Mouse (Mus musculus) forebrain, embryonic 15.5 days (tissue): ENCODE measurements around the gene Fez2. TPM values are rescaled to one million over a fixed set of nuclear protein-coding genes. Genes with fewer than 3 reads are reported as not detected.

Experiments
- ATAC-seq: fragments of 200-750 bp; cut with Nextera tagmentation; replicated peaks from 2 replicates; pipeline ENCODE4 v1.8.0; 2017; ENCODE audit warnings: mild to moderate bottlenecking, moderate TSS enrichment, moderate library complexity
- H3K27ac ChIP-seq: fragments of 300-500 bp; sonication (generic); replicated peaks from 2 replicates; pipeline ENCODE4 v1.5.1; 2015; ENCODE audit warnings: mild to moderate bottlenecking, inconsistent platforms
- H3K27me3 ChIP-seq: fragments of 300-500 bp; sonication (generic); 2 replicates; pipeline ENCODE4 v1.6.1; 2015; ENCODE audit warnings: inconsistent platforms
- H3K36me3 ChIP-seq: fragments of 300-500 bp; sonication (generic); 2 replicates; pipeline ENCODE4 v1.6.1; 2015; ENCODE audit warnings: mild to moderate bottlenecking, inconsistent platforms
- H3K4me1 ChIP-seq: fragments of 300-500 bp; sonication (generic); 2 replicates; pipeline ENCODE4 v1.6.1; 2015; ENCODE audit warnings: inconsistent platforms
- H3K4me2 ChIP-seq: fragments of 300-500 bp; sonication (generic); replicated peaks from 2 replicates; pipeline ENCODE4 v1.6.1; 2015; ENCODE audit warnings: mild to moderate bottlenecking, inconsistent platforms
- H3K4me3 ChIP-seq: fragments of 300-500 bp; sonication (generic); 2 replicates; pipeline ENCODE4 v1.5.1; 2015; ENCODE audit warnings: mild to moderate bottlenecking, inconsistent platforms
- H3K9ac ChIP-seq: fragments of 300-500 bp; sonication (generic); replicated peaks from 2 replicates; pipeline ENCODE4 v1.6.1; 2015; ENCODE audit warnings: mild to moderate bottlenecking, inconsistent platforms
- H3K9me3 ChIP-seq: fragments of 300-500 bp; sonication (generic); 2 replicates; pipeline ENCODE4 v1.6.1; 2016; ENCODE audit warnings: inconsistent platforms
- WGBS: fragments of 180-500 bp; shearing (Covaris S2); methylation state at CpG from one replicate; pipeline ENCODE4 v1.1.7; 2015; ENCODE audit warnings: mixed read lengths; 5-methylcytosine and 5-hydroxymethylcytosine counted together
- polyA plus RNA-seq: library from polyadenylated mRNA; unstranded; fragments of >200 nt; fragmentation: Nextera tagmentation; extraction: Ambion mirVana; gene quantifications from 2 replicates; pipeline ENCODE4 v1.2.1, GENCODE M21; 2015

Fez2 gene
- polyA plus RNA-seq, 1 experiment from 2014 or later = 37.3 TPM

GRCm38 (mm10) chr17:78357753-78358152 is 60.2 kb downstream of the Fez2 start:
- Histone ChIP-seq H3K27ac (peak overlapping the region; percentile 80; the same call in 1 of the 2 replicates), H3K9me3 (no peaks in the 10 kb centered on the region), H3K27me3 (no peaks in the 10 kb centered on the region), H3K4me3 (no peak overlapping the region), H3K4me2 (no peak overlapping the region), H3K9ac (no peak overlapping the region), H3K4me1 (peaks cover 14% of the 10 kb centered on the region), H3K36me3 (no peaks in the 10 kb centered on the region)
- ATAC-seq = peak; percentile 57
- WGBS = 19% methylated on average over 4 of the region's 4 CpGs

- 77% methylated on average over 8 of the region's 8 CpGs for WGBS
- no peak overlapping the region for H3K27ac ChIP-seq
- no peak for ATAC-seq
Observed at GRCm38 (mm10) chr17:78355611-78356010, 62.3 kb downstream of the Fez2 start.

GRCm38 (mm10) chr17:78354871-78355270 is 63.1 kb downstream of the Fez2 start:
- H3K27ac ChIP-seq = no peak overlapping the region
- no peak overlapping the region for H3K9ac ChIP-seq
- no peak overlapping the region for H3K4me2 ChIP-seq
- H3K4me1 ChIP-seq = peaks cover 14% of the 10 kb centered on the region
- no peaks in the 10 kb centered on the region for H3K36me3 ChIP-seq
- WGBS = 82% methylated on average over 12 of the region's 12 CpGs
- no peaks in the 10 kb centered on the region for H3K9me3 ChIP-seq
- H3K27me3 ChIP-seq = no peaks in the 10 kb centered on the region
- no peak for ATAC-seq
- H3K4me3 ChIP-seq = no peak overlapping the region

More at GRCm38 (mm10) chr17:78355611-78356010, 62.3 kb downstream of the Fez2 start:
- H3K4me3 ChIP-seq = no peak overlapping the region
- peaks cover 14% of the 10 kb centered on the region for H3K4me1 ChIP-seq
- H3K27me3 ChIP-seq = no peaks in the 10 kb centered on the region
- H3K9ac ChIP-seq = no peak overlapping the region
- no peaks in the 10 kb centered on the region for H3K36me3 ChIP-seq
- H3K9me3 ChIP-seq = no peaks in the 10 kb centered on the region
- no peak overlapping the region for H3K4me2 ChIP-seq

GRCm38 (mm10) chr17:78354411-78354810 is 63.5 kb downstream of the Fez2 start:
- no peaks in the 10 kb centered on the region for H3K27me3 ChIP-seq
- no peaks in the 10 kb centered on the region for H3K36me3 ChIP-seq
- no peak for ATAC-seq
- no peaks in the 10 kb centered on the region for H3K9me3 ChIP-seq
- no peak overlapping the region for H3K27ac ChIP-seq
- no peak overlapping the region for H3K4me3 ChIP-seq
- 88% methylated on average over 2 of the region's 2 CpGs for WGBS
- no peak overlapping the region for H3K9ac ChIP-seq
- H3K4me1 ChIP-seq = peaks cover 14% of the 10 kb centered on the region
- no peak overlapping the region for H3K4me2 ChIP-seq

- Histone ChIP-seq H3K9me3 (no peaks in the 10 kb centered on the region), H3K9ac (no peak overlapping the region), H3K4me1 (peaks cover 3% of the 10 kb centered on the region; the same call in 1 of the 2 replicates), H3K36me3 (no peaks in the 10 kb centered on the region), H3K27ac (no peak overlapping the region), H3K4me2 (no peak overlapping the region), H3K27me3 (no peaks in the 10 kb centered on the region), H3K4me3 (no peak overlapping the region)
- no peak for ATAC-seq
- WGBS = 87% methylated on average over 3 of the region's 3 CpGs
Observed at GRCm38 (mm10) chr17:78352500-78352855, 65.5 kb downstream of the Fez2 start.

GRCm38 (mm10) chr17:78351676-78352499 is 66.1 kb downstream of the Fez2 start:
- H3K27me3 ChIP-seq = no peaks in the 10 kb centered on the region
- H3K36me3 ChIP-seq = no peaks in the 10 kb centered on the region
- H3K27ac ChIP-seq = no peak overlapping the region
- no peaks in the 10 kb centered on the region for H3K4me1 ChIP-seq
- H3K4me3 ChIP-seq = no peak overlapping the region
- no peak for ATAC-seq
- no peak overlapping the region for H3K4me2 ChIP-seq
- H3K9me3 ChIP-seq = no peaks in the 10 kb centered on the region
- H3K9ac ChIP-seq = no peak overlapping the region
- WGBS = 86% methylated on average over 12 of the region's 12 CpGs

- H3K4me2 ChIP-seq = no peak overlapping the region
- H3K27ac ChIP-seq = no peak overlapping the region
- no peaks in the 10 kb centered on the region for H3K36me3 ChIP-seq
- ATAC-seq = no peak
- no peak overlapping the region for H3K9ac ChIP-seq
- H3K4me3 ChIP-seq = no peak overlapping the region
- no peaks in the 10 kb centered on the region for H3K4me1 ChIP-seq
- no peaks in the 10 kb centered on the region for H3K9me3 ChIP-seq
- WGBS = 93% methylated on average over 17 of the region's 17 CpGs
- no peaks in the 10 kb centered on the region for H3K27me3 ChIP-seq
Observed at GRCm38 (mm10) chr17:78347111-78347801, 70.7 kb downstream of the Fez2 start.

- Histone ChIP-seq H3K4me3 (no peak overlapping the region), H3K4me1 (0 out of 2 replicates have a peak, but pooled peaks cover under 1% of the 10 kb centered on the region), H3K27ac (no peak overlapping the region), H3K36me3 (no peaks in the 10 kb centered on the region), H3K4me2 (no peak overlapping the region), H3K27me3 (no peaks in the 10 kb centered on the region), H3K9me3 (no peaks in the 10 kb centered on the region), H3K9ac (no peak overlapping the region)
- 64% methylated on average over 3 of the region's 3 CpGs for WGBS
- peak; percentile 77 for ATAC-seq
Observed at GRCm38 (mm10) chr17:78343688-78344087, 74.3 kb downstream of the Fez2 start.

GRCm38 (mm10) chr17:78335250-78335649 is 82.7 kb downstream of the Fez2 start:
- no peaks in the 10 kb centered on the region for H3K36me3 ChIP-seq
- H3K27me3 ChIP-seq = no peaks in the 10 kb centered on the region
- 78% methylated on average over 8 of the region's 8 CpGs for WGBS
- H3K9ac ChIP-seq = no peak overlapping the region
- H3K27ac ChIP-seq = no peak overlapping the region
- H3K4me1 ChIP-seq = peaks cover 5% of the 10 kb centered on the region; the same call in 1 of the 2 replicates
- H3K9me3 ChIP-seq = no peaks in the 10 kb centered on the region
- no peak for ATAC-seq
- no peak overlapping the region for H3K4me3 ChIP-seq
- no peak overlapping the region for H3K4me2 ChIP-seq

- no peak overlapping the region for H3K4me2 ChIP-seq
- WGBS = 97% methylated on average over 10 of the region's 10 CpGs
- H3K36me3 ChIP-seq = no peaks in the 10 kb centered on the region
- H3K27me3 ChIP-seq = no peaks in the 10 kb centered on the region
- no peak overlapping the region for H3K9ac ChIP-seq
- H3K4me1 ChIP-seq = peaks cover under 1% of the 10 kb centered on the region; the same call in 1 of the 2 replicates
- no peak overlapping the region for H3K27ac ChIP-seq
- ATAC-seq = no peak
- H3K9me3 ChIP-seq = no peaks in the 10 kb centered on the region
- no peak overlapping the region for H3K4me3 ChIP-seq
Observed at GRCm38 (mm10) chr17:78333275-78333674, 84.7 kb downstream of the Fez2 start.

GRCm38 (mm10) chr17:78331438-78331837 is 86.5 kb downstream of the Fez2 start:
- WGBS = 87% methylated on average over 8 of the region's 8 CpGs
- ATAC-seq = no peak
- Histone ChIP-seq H3K4me3 (no peak overlapping the region), H3K4me1 (no peaks in the 10 kb centered on the region), H3K9ac (no peak overlapping the region), H3K9me3 (no peaks in the 10 kb centered on the region), H3K36me3 (no peaks in the 10 kb centered on the region), H3K27ac (no peak overlapping the region), H3K27me3 (no peaks in the 10 kb centered on the region), H3K4me2 (no peak overlapping the region)

GRCm38 (mm10) chr17:78328287-78328686 is 89.7 kb downstream of the Fez2 start:
- Histone ChIP-seq H3K9ac (no peak overlapping the region), H3K27me3 (no peaks in the 10 kb centered on the region), H3K4me2 (no peak overlapping the region), H3K9me3 (no peaks in the 10 kb centered on the region), H3K27ac (no peak overlapping the region), H3K4me3 (no peak overlapping the region), H3K36me3 (no peaks in the 10 kb centered on the region), H3K4me1 (no peaks in the 10 kb centered on the region)
- WGBS = 71% methylated on average over 3 of the region's 3 CpGs
- ATAC-seq = no peak
